Mouse (Mus musculus): ENCODE data around the gene Pdzd2.

GRCm38 (mm10) chr15:12649674-12650073 is 90.0 kb downstream of the Pdzd2 start:
- TF ChIP-seq GATA1 (IDR thresholded peaks at IDR 0.05; ENCODE audit: borderline replicate concordance, low read length), result no peak
- TF ChIP-seq FLI1 (IDR thresholded peaks at IDR 0.05; ENCODE audit: low read length), result no peak

Data from megakaryocyte, embryonic 14.5 days (primary cell).